Mouse (Mus musculus): ENCODE measurements at regions not wholly inside any gene's neighbourhood (a gene's known extent, or its start where the extent isn't known, plus 50 kb on each side); places are given as distances from the start of the nearest gene placed in this dataset.
A peak's percentile ranks its signal among the peaks of the same experiment; 100 is the strongest.

GRCm38 (mm10) chr17:52149068-52149467, 316.0 kb upstream of the Satb1 start:
- Histone ChIP-seq H3K36me3 (ENCODE audit: control insufficient read depth, insufficient read depth, low read length) (no peaks in the 10 kb centered on the region), H3K4me1 (replicated peaks; ENCODE audit: control insufficient read depth, insufficient read depth, low read length) (peaks cover 8% of the 10 kb centered on the region), H3K27me3 (ENCODE audit: control insufficient read depth, insufficient read depth, low read length) (no peaks in the 10 kb centered on the region), H3K27ac (ENCODE audit: control insufficient read depth, insufficient read depth, low read length) (no peak overlapping the region), H3K4me3 (ENCODE audit: control insufficient read depth, insufficient read depth, low read length) (no peak overlapping the region)
- 45% methylated on average over 3 of the region's 3 CpGs for WGBS
- TF ChIP-seq POLR2A (IDR thresholded peaks at IDR 0.05; ENCODE audit: control insufficient read depth, extremely low read depth, insufficient read depth, low read length, poor library complexity) = no peak
- TF ChIP-seq CTCF (IDR thresholded peaks at IDR 0.05; ENCODE audit: borderline replicate concordance, control insufficient read depth, extremely low read depth, insufficient read depth, low read length, poor library complexity) = no peak
- DNase-seq = no peak

- H3K4me1 ChIP-seq (replicated peaks; ENCODE audit: control insufficient read depth, insufficient read depth, low read length) = no peaks in the 10 kb centered on the region; the same call in 1 of the 2 replicates
- no peaks in the 10 kb centered on the region for H3K36me3 ChIP-seq (ENCODE audit: control insufficient read depth, insufficient read depth, low read length)
- TF ChIP-seq POLR2A (IDR thresholded peaks at IDR 0.05; ENCODE audit: control insufficient read depth, extremely low read depth, insufficient read depth, low read length, poor library complexity) = no peak
- no peaks in the 10 kb centered on the region for H3K27me3 ChIP-seq (ENCODE audit: control insufficient read depth, insufficient read depth, low read length)
- WGBS = 94% methylated on average over 4 of the region's 4 CpGs
- H3K27ac ChIP-seq (ENCODE audit: control insufficient read depth, insufficient read depth, low read length) = no peak overlapping the region
- no peak overlapping the region for H3K4me3 ChIP-seq (ENCODE audit: control insufficient read depth, insufficient read depth, low read length)
- DNase-seq = no peak
These were observed 270.8 kb upstream of the Satb1 start for GRCm38 (mm10) chr17:52103891-52104290.

GRCm38 (mm10) chr17:52085834-52086233, 252.7 kb upstream of the Satb1 start:
- Histone ChIP-seq H3K4me1 (replicated peaks; ENCODE audit: control insufficient read depth, insufficient read depth, low read length) (no peaks in the 10 kb centered on the region), H3K36me3 (ENCODE audit: control insufficient read depth, insufficient read depth, low read length) (no peaks in the 10 kb centered on the region), H3K27me3 (ENCODE audit: control insufficient read depth, insufficient read depth, low read length) (no peaks in the 10 kb centered on the region), H3K27ac (ENCODE audit: control insufficient read depth, insufficient read depth, low read length) (no peak overlapping the region), H3K4me3 (ENCODE audit: control insufficient read depth, insufficient read depth, low read length) (no peak overlapping the region)
- TF ChIP-seq CTCF (IDR thresholded peaks at IDR 0.05; ENCODE audit: borderline replicate concordance, control insufficient read depth, extremely low read depth, insufficient read depth, low read length, poor library complexity) (no peak), POLR2A (IDR thresholded peaks at IDR 0.05; ENCODE audit: control insufficient read depth, extremely low read depth, insufficient read depth, low read length, poor library complexity) (no peak)
- no peak for DNase-seq
- WGBS = 95% methylated on average over 4 of the region's 4 CpGs

GRCm38 (mm10) chr17:52084455-52084854, 251.4 kb upstream of the Satb1 start:
- TF ChIP-seq POLR2A (IDR thresholded peaks at IDR 0.05; ENCODE audit: control insufficient read depth, extremely low read depth, insufficient read depth, low read length, poor library complexity) (no peak), CTCF (IDR thresholded peaks at IDR 0.05; ENCODE audit: borderline replicate concordance, control insufficient read depth, extremely low read depth, insufficient read depth, low read length, poor library complexity) (no peak)
- 66% methylated on average over 2 of the region's 2 CpGs for WGBS

GRCm38 (mm10) chr17:52079316-52079715, 246.2 kb upstream of the Satb1 start:
- WGBS = 27% methylated on average over 7 of the region's 7 CpGs
- TF ChIP-seq CTCF (IDR thresholded peaks at IDR 0.05; ENCODE audit: borderline replicate concordance, control insufficient read depth, extremely low read depth, insufficient read depth, low read length, poor library complexity) = no peak
- no peak for TF ChIP-seq POLR2A (IDR thresholded peaks at IDR 0.05; ENCODE audit: control insufficient read depth, extremely low read depth, insufficient read depth, low read length, poor library complexity)
- no peaks in the 10 kb centered on the region for H3K27me3 ChIP-seq (ENCODE audit: control insufficient read depth, insufficient read depth, low read length)
- peak overlapping the region; percentile 2; the same call in 1 of the 2 replicates for H3K27ac ChIP-seq (ENCODE audit: control insufficient read depth, insufficient read depth, low read length)
- H3K4me1 ChIP-seq (replicated peaks; ENCODE audit: control insufficient read depth, insufficient read depth, low read length) = peaks cover 14% of the 10 kb centered on the region
- DNase-seq = peak; percentile 34
- H3K4me3 ChIP-seq (ENCODE audit: control insufficient read depth, insufficient read depth, low read length) = no peak overlapping the region
- H3K36me3 ChIP-seq (ENCODE audit: control insufficient read depth, insufficient read depth, low read length) = no peaks in the 10 kb centered on the region

More at GRCm38 (mm10) chr17:52084455-52084854, 251.4 kb upstream of the Satb1 start:
- H3K27ac ChIP-seq (ENCODE audit: control insufficient read depth, insufficient read depth, low read length) = no peak overlapping the region
- no peak for DNase-seq
- H3K4me3 ChIP-seq (ENCODE audit: control insufficient read depth, insufficient read depth, low read length) = no peak overlapping the region
- H3K36me3 ChIP-seq (ENCODE audit: control insufficient read depth, insufficient read depth, low read length) = no peaks in the 10 kb centered on the region
- peaks cover 4% of the 10 kb centered on the region; the same call in 1 of the 2 replicates for H3K4me1 ChIP-seq (replicated peaks; ENCODE audit: control insufficient read depth, insufficient read depth, low read length)
- H3K27me3 ChIP-seq (ENCODE audit: control insufficient read depth, insufficient read depth, low read length) = no peaks in the 10 kb centered on the region

GRCm38 (mm10) chr17:52078496-52078895, 245.4 kb upstream of the Satb1 start:
- H3K27me3 ChIP-seq (ENCODE audit: control insufficient read depth, insufficient read depth, low read length) = no peaks in the 10 kb centered on the region
- H3K36me3 ChIP-seq (ENCODE audit: control insufficient read depth, insufficient read depth, low read length) = no peaks in the 10 kb centered on the region
- TF ChIP-seq CTCF (IDR thresholded peaks at IDR 0.05; ENCODE audit: borderline replicate concordance, control insufficient read depth, extremely low read depth, insufficient read depth, low read length, poor library complexity) = no peak
- TF ChIP-seq POLR2A (IDR thresholded peaks at IDR 0.05; ENCODE audit: control insufficient read depth, extremely low read depth, insufficient read depth, low read length, poor library complexity) = no peak
- peaks cover 14% of the 10 kb centered on the region for H3K4me1 ChIP-seq (replicated peaks; ENCODE audit: control insufficient read depth, insufficient read depth, low read length)
- 95% methylated on average over 8 of the region's 8 CpGs for WGBS
- no peak overlapping the region for H3K4me3 ChIP-seq (ENCODE audit: control insufficient read depth, insufficient read depth, low read length)
- no peak for DNase-seq
- no peak overlapping the region for H3K27ac ChIP-seq (ENCODE audit: control insufficient read depth, insufficient read depth, low read length)

GRCm38 (mm10) chr17:52077951-52078350, 244.9 kb upstream of the Satb1 start:
- no peak for DNase-seq
- no peaks in the 10 kb centered on the region for H3K27me3 ChIP-seq (ENCODE audit: control insufficient read depth, insufficient read depth, low read length)
- H3K4me3 ChIP-seq (ENCODE audit: control insufficient read depth, insufficient read depth, low read length) = no peak overlapping the region
- WGBS = 85% methylated on average over 4 of the region's 4 CpGs
- H3K36me3 ChIP-seq (ENCODE audit: control insufficient read depth, insufficient read depth, low read length) = no peaks in the 10 kb centered on the region
- no peak overlapping the region for H3K27ac ChIP-seq (ENCODE audit: control insufficient read depth, insufficient read depth, low read length)
- TF ChIP-seq CTCF (IDR thresholded peaks at IDR 0.05; ENCODE audit: borderline replicate concordance, control insufficient read depth, extremely low read depth, insufficient read depth, low read length, poor library complexity) (no peak), POLR2A (IDR thresholded peaks at IDR 0.05; ENCODE audit: control insufficient read depth, extremely low read depth, insufficient read depth, low read length, poor library complexity) (no peak)
- H3K4me1 ChIP-seq (replicated peaks; ENCODE audit: control insufficient read depth, insufficient read depth, low read length) = peaks cover 14% of the 10 kb centered on the region

All from thymus, adult 2 months (tissue).